Mouse (Mus musculus): ENCODE results near the gene Ctnnbl1.

GRCm38 (mm10) chr2:157704991-157705776 lies 32.0 kb upstream of the Ctnnbl1 start:
- TF ChIP-seq CTCF (IDR thresholded peaks at IDR 0.05; ENCODE audit: low read depth, low read length) (no peak), POLR2A (IDR thresholded peaks at IDR 0.05; ENCODE audit: borderline replicate concordance, low read depth, low read length) (no peak)

Data from bone marrow macrophage, adult 2 months (primary cell).